Mouse (Mus musculus) lung, postnatal 10 days (tissue): ENCODE measurements at regions not wholly inside any gene's neighbourhood (a gene's known extent, or its start where the extent isn't known, plus 50 kb on each side); places are given as distances from the start of the nearest gene placed in this dataset.

Experiments
- DNase-seq: peaks from one replicate; pipeline ENCODE4 v3.0.0; 2021

DNA sequence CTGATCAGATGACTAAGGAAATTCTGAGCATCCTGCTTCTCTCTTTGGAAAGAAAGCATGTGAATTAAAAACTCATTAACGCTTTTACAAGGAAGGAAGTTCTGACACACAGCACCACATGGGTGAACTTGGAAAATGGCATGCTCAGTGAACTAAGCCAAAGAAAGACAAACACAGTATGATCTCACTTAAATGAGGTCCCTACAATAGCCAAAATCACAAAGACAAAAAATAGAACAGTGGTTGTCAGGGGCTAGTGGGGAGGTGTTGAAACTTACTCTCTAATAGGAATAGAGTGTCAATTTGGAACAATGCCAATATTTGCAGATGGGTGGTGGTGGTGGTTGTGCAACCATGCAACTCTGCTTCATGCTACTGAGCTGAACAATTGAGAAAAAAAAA lies 172.7 kb upstream of the Prkcq start:
- no peak for DNase-seq

DNA sequence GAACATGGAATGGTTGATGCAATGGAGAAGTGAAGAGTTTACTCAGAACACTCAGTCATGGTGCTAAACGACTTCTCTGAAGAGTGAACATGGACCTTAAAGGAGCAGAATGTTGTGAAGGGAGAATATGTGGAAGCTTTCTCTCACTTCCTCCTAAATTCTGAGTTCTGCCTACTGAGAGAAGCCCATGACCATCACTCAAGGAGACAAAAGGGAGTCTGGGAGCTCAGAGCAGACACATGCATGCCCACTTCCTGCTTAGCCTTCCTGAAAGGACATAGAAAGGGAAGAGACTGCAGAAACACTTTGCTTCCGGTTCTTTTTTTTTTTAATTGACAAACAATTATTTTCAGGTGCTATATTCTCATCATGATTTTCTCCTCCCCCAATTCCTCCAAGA lies 166.1 kb upstream of the Prkcq start:
- DNase-seq, result no peak

DNA sequence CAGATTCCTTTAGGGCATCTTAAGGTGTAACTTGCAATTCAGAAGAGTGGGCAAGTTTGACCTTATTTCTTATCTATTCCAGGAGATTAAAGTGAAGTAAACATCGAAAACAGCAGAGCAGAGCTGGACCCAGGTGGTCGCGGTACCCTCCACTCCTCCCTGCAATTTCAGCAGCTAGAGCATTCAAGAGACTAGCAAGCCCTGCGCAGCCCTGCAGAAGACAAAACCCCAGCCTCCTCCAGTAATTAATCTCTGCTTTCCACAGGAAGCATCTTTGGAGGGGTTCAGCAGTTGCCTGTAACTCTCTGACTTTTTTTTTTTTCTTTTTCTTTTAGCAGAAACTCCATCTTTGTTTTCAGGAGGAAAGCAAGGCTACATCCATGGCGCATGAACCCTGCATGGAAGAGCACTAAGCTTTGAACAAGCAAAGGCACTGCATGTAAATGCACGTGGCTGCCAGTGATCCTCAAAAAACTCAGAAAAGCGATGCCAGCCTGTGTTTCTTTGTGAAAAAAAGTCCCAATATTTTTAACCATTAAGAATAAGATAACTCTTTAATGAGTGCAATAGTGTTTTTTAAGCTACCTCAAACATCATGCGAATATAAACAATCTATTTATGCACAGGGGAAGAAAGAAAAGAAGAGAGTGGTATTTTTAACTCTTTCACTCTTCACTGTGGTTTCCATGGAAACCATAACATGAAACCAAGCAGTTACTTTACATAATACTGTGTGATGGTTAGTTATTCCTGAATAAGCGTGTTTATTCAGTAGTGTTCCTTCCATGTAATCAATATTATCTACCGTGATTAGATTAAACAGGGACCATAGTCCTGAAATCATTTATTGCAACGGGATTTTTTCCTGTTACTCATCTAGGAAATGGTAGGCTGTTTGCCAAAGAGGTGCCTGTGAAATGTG lies 160.6 kb upstream of the Prkcq start:
- DNase-seq, result no peak

DNA sequence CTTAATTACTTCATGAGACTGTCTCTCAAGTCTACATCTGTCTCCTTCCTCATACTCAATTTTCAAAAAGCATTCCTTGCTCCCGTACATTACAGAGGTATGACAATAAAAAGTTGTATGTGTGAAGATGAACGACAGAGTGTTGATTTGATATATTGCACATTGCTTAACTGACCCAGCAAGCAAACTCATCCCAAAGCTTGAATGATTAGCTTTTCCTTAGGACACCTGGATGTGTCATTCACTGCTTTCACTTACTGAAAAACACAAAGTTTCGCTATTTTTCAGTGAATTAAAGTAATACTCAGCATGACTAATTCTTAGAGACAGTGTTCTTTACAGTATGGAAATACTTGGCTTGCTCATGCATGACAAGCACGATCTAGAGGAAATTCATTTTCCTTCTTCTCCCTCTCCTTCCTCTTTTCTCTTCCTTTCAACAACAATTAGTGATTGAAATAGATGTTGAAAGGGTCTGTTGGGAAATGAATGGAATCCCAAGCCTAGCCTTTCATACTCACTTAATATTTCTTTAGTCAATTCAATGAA lies 159.5 kb upstream of the Prkcq start:
- no peak for DNase-seq

DNA sequence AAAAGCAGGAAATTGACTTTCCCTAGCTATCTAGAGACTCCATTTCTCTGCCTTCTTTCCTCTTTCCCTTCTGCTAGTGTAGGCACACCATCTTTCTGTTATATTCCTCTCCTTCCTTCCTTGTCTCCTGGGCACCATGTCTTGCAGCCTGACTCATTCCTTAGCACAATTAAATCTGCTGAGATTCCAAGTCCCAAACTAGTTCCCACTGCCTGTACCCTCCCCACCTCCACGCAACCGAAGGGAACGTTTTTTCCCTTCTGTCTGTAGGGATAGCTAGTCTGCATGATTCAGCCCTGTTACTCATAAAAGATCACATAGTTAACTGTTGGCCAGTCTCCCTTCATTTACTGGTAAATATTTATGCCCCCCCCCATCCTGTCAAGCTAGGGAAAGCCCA lies 158.8 kb upstream of the Prkcq start:
- no peak for DNase-seq

DNA sequence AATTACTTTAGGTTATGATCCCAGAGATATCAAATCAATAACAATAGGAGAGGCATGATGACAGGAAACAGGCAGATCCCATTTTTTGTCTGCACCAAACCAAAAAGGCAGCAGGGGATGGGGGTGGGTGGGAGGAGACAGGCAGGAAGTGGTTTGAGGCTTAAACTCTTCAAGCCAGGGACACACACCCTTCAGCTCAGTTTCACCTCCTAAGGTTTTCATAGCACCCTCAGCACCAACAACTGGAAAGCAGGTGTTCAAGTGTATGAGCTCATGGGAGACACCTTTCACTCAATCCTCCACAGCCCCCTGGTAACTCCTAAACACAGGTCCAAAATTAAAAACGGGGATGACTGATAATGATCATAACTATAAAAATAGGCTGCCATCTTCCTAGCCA lies 155.5 kb upstream of the Prkcq start:
- DNase-seq, result no peak

DNA sequence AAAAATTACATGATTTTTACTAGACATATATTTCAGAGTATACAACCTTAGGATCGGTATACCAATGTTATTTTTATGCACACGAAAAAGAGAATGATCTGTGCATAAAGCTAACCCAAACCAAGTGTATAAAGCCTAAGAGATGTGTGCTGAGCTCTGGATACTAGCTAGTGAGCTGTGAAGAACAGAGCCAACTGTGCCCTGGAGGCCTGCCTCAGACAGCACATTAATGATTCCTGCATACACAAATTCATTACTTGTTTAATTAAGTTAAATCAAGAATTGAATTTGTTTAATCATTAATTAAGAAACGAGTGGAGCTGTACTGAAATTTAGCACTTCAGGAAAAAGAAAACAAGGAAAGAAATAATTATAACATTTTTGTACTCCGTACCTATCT lies 139.0 kb upstream of the Prkcq start:
- DNase-seq, result no peak

DNA sequence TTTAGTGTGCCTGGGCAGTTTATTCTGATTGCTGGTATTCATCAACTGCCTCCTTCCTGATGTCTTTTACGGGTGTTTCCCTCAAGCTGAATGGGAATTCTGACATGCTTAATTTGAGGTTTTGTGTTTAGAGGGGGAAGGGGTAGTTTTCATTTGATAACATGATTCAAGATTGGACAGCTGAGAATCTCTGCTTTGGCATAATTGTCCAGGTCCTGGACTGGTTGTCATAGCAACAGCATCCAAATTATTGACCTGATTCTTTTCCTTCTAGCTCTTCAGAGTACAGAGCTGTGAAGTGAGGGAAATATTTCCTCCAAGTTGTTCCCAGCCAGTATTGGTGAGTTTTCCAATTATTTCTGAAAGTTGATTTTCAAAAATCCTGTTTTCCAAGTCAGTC lies 137.7 kb upstream of the Prkcq start:
- no peak for DNase-seq

DNA sequence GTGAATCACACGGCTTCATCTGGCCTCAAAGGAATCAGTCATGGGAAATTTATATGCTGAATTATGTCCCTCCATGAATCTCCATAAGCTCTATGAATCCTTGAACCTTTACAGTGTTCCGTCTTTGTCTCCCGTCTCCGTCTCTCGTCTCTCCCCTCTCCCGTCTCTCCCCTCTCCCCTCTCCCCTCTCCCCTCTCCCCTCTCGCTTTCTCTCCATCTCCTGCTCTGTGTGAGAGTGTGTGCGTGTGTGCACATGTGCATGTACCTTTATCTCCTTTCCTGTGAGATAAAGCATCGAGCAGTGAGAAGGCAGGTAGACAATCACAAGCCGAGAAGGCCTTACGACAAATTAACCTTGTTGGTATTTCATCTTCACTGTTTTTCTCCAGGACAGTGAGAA lies 134.6 kb upstream of the Prkcq start:
- no peak for DNase-seq

DNA sequence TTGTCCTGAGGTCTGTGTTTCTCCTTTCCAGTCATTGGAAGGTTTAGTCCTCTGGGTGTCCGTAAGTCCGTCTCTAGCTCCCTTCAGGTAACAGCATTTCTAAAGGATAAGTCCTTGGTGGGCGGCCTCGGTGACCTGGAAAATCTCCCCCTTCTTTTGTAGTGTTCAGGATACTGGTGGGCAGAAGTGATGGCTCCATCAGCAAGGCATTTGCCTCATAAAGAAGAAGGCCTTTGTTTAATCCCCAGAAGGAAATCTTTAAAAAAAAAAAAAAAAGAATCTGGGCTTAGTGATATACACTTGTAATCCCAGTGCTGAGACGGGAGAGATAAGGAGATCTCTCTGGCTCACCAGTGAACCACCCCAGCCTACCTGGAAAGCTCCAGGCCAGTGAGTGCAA lies 133.5 kb upstream of the Prkcq start:
- no peak for DNase-seq

DNA sequence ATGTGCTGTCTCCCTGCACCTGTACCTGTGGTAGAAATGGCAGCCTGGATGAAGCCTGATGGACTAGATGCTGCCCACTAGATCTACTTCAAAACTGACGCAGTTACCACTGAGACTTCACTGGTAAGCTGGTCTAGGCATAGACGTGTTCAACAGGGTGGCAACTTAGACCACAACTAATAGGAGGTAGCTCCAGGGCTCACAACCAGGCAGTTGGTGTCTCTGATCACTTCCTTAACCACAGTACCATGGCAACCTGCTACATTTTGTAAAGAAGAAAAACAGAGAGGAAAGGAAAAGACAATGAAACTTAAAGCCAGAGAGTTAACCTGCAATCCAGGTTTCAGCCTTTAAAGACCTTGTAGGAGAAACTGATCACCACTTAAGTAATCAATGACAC lies 131.9 kb upstream of the Prkcq start:
- DNase-seq, result no peak

DNA sequence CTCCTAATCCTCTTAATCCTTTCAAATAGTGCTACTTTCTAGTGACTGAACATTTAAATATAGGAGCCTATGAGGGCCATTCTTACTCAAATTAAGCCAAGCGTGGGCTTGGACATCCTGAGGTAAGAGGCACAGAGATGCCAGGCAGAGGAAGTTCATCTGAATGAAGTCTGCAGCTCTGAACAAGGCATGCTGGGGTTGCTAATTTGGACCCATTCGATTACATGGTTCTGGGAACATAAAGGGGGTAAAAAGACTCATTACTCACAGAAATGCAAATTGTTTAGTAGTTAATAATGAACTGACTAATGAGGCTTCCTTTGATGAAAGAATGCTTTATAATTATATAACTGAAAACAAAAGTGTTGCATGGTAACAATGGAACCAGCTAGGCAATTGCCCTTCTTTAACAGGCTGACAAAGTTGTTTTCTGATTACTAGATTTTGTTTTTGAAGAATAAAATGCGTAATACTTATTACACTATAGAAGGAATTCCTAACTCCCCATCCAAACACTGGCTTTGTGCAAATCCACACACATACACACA lies 127.1 kb upstream of the Prkcq start:
- DNase-seq, result no peak

DNA sequence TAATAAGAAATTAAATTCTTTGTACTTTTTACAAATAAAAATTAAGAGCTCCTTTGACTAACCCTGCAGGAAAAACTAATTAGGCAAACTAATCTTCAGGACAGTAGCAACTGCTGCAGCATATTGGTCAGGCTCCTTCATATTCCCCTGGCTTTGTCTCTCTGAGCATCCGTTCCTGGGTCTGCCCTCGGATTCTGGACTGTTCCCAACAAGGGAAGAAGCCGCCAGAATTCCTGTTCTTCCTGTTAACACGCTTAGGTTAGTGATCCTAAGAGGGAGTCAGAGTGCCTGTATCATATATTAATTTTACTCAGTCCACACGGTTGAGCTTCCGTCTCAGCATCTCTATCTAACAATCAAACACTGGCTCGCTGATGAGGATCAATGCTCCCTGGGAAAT lies 120.3 kb upstream of the Prkcq start:
- no peak for DNase-seq

DNA sequence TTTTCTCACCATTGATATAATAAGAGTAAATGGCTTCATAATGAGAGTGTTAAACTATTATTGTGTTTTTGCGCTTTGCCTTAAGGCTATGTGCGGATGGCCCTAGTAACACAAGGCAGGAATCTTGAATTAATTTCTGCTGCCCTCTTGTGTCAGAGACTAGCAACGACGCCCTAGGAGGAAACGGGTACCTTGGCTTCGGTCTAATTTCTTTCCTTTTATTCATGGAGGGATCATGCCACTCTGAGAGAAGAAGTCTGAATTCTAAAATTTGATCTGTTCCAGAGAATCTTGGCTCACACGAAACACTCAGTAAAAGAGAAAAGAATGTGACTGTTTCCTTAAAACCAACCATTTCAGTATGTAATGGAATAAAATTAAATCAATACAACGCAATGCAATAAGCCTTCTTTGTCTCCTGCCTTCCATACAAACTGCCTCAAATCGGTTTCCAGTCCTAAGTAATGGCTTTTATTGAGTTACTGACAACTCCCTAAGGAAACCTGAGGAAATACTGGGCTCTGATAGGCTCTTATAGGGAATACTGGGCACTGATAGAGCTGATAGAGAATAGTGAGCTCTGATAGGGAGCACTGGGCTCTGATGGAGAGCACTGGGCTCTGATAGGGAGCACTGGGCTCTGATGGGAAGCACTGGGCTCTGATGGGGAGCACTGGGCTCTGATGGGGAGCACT lies 112.0 kb upstream of the Prkcq start:
- peak; percentile 62 for DNase-seq

DNA sequence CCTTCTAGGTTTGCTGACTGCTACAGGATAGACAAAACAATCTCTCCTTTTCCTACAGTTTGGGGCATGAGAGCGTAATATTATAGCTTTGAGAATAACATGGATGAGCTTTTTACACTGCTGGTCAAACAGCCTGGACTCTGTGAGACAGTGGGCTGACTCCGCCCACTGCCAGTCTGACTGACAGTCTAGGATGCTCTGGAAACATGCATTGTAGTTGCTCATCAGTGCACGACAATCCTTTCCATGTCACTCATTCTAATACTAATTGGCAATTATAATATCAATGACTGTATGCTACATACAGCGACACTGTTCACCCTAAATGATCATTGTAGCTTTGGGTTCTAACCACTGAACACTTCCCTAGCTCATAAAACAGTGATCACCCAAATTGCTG lies 104.5 kb upstream of the Prkcq start:
- no peak for DNase-seq

DNA sequence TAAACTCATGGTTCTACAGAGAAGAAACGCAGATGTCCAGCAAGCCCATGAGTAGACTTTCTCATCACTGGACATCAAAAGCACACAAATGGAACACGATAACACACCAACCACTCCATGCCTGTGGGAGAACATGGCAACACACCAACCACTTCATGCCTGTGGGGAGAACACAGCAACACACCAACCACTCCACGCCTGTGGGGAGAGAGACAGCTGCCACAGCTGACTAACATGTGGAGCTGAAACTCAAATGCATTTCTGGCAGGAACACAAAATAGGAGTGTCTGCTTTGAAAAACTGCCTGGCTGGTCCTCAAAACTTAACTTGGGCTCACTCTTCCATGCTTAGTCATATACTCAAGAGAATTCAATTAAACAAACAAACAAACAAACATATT lies 88.4 kb upstream of the Prkcq start:
- no peak for DNase-seq

DNA sequence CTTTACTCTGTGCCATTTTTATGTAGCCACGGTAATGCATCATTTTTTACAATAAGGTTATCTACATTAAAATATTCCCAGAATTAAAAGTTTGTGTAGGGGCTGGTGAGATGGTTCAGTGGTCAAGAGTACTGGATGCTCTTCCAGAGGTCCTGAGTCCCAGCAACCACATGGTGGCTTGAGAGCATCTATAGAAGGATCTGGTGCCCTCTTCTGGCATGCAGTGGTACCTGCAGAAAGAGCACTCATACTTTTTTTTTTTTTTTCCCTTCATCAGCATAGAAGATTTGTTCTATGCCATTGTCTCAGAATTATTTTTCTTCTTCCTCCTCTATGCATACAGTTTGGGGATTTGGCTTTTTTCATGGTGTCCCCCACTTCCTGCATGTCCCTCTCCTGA lies 84.9 kb upstream of the Prkcq start:
- peak; percentile 36 for DNase-seq

DNA sequence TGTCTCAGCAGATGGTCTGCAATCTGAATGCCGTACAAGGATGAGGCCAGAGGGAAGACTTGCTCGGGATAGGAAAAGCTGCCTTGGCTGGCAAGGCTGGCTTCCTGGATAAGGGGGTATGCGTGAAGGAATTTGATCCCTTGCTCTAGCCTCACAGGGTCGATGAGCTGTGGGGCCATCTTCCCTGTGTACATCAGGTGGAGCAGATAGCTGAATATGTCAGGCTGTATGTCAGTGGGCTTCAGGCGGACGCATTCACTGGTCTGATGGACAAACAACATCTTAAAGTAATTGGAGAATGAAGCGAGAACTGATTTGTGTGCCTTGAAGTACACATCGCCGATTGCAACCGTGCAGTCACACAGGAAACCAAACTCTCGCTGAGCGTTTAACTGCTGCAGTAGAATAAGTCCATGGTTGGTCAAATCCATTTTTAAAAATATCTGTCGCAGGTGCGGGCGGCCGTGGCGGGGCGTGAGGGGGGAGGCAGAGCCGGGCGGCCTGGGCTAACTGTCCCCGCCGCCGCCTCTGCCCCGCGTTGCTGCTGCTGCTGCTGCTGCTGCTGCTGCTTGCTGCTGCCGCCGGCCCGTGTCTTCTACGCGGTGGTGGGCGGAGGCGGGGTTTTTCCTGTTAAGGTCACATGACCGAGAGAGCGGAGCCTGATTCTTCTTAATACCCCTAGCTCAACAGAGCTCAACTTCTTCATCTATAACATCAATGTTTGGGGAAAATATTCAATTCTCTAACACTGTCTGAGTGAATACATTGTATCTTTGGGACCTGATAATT lies 71.9 kb upstream of the Prkcq start:
- peak; percentile 9 for DNase-seq

DNA sequence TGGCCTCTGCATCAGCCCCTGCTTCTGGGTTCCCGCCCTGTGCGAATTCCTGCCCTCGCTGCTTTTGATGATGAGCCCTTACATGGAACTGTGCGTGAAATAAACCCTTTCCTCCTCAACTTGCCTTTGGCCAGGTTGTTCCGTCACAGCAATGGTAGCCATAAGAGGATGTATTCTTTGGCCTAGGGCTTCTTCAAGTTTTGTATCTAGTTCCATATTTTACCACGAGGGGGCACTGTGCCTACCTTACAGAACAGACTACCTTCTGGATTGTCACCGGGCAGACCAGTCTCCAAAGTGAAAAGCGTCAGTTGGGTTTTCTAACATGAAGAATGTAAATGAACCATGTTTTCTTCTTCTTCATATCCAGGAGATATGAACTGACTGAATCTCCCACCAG lies 58.7 kb upstream of the Prkcq start:
- DNase-seq, result peak; percentile 72

DNA sequence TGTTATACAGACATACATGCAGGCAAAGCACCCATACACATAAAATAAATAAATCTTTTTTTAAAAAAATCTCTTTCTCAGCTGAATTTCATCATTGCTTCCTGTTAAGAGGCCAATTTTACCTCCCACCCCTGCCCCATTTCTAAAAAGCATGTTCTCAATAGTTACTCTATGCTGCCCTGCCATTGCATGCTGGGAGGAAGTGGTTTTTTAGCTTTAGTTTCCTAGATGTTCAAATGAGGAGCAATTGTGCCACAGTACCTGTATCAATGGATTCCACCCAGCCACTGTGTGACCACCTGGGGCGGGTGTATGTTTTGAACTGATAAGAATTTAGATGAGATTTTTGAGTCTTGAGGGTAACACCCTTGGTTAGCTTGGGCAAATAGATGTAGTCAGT lies 53.3 kb upstream of the Prkcq start:
- no peak for DNase-seq

DNA sequence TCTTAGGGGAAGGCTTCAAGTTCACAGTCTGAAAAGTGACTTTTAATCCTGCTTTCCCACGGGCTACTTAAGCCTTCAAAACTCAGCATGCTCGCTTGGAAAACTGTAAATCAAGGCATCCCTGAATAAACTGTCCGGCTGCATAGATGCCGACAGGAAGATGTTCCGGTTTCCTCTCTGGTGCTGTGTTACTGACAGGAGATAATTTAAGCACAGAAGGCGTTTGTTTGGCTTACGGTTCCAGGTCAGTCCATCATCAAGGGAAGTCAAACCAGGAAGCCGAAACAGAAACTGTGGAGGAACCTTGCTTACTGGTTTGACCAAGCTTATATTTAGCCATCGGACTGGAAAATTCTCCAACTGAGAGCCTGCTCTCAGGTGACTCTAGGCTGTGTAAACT lies 52.6 kb upstream of the Prkcq start:
- DNase-seq, result peak; percentile 15
